Mouse (Mus musculus): Measurements from ENCODE around the gene Med27. TPM values are rescaled to one million over a fixed set of nuclear protein-coding genes. Genes with fewer than 3 reads are reported as not detected.

Med27 gene
- polyA plus RNA-seq, 1 experiment from 2014 or later: 90.9 TPM

DNA sequence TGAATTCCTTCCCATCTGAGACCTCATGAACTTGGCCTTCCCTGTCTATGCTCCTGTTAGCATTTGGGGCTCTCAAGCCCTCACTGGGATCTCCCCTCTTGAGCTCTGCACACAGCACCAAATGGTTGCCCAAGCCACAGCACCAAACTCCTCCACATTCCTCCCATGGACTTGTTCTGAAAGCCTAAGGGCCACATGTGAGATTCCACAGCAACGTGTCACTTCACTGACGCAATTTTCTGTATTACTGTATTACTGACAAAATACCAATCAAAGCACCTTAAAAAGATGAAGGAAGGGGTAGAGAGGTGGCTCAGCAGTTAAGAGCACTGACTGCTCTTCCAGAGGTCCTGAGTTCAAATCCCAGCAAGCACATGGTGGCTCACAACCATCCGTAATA lies 185.6 kb downstream of the Med27 start:
- 0 out of 2 replicates have a peak, but pooled peaks cover 5% of the 10 kb centered on the region for H3K4me1 ChIP-seq (replicated peaks)
- H3K9me3 ChIP-seq: no peaks in the 10 kb centered on the region
- H3K4me3 ChIP-seq (replicated peaks): no peak overlapping the region
- no peaks in the 10 kb centered on the region for H3K36me3 ChIP-seq
- H3K27me3 ChIP-seq: peaks cover 18% of the 10 kb centered on the region; the same call in 1 of the 2 replicates
- 95% methylated on average over 3 of the region's 3 CpGs for WGBS
- H3K9ac ChIP-seq (replicated peaks): no peak overlapping the region
- H3K4me2 ChIP-seq (replicated peaks): no peak overlapping the region
- no peak for ATAC-seq
- no peak overlapping the region for H3K27ac ChIP-seq

DNA sequence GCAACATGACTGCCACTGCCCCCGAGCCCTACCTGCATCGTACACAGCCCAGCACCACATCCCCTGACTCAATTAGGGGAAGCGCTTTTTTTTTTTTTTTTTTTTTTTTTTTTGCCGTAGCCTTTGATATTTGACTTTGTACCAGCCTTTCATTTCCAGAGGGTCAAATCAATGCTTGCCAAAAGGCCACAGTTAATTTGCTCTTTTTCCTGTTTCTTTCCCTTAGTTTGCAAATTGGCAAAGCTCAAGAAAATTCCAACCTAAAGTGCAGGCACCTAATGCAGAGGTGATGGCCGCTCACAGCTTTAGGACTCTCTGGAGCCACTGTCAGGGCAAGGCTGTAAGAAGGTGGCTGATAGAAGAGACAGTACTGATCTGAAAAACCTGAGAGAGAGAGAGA lies 186.3 kb downstream of the Med27 start:
- no peaks in the 10 kb centered on the region for H3K36me3 ChIP-seq
- 81% methylated on average over 5 of the region's 5 CpGs for WGBS
- H3K9ac ChIP-seq (replicated peaks): no peak overlapping the region
- H3K4me1 ChIP-seq (replicated peaks): 0 out of 2 replicates have a peak, but pooled peaks cover 5% of the 10 kb centered on the region
- peaks cover 18% of the 10 kb centered on the region; the same call in 1 of the 2 replicates for H3K27me3 ChIP-seq
- ATAC-seq: no peak
- no peak overlapping the region for H3K27ac ChIP-seq
- H3K4me3 ChIP-seq (replicated peaks): no peak overlapping the region
- H3K4me2 ChIP-seq (replicated peaks): no peak overlapping the region
- H3K9me3 ChIP-seq: no peaks in the 10 kb centered on the region

DNA sequence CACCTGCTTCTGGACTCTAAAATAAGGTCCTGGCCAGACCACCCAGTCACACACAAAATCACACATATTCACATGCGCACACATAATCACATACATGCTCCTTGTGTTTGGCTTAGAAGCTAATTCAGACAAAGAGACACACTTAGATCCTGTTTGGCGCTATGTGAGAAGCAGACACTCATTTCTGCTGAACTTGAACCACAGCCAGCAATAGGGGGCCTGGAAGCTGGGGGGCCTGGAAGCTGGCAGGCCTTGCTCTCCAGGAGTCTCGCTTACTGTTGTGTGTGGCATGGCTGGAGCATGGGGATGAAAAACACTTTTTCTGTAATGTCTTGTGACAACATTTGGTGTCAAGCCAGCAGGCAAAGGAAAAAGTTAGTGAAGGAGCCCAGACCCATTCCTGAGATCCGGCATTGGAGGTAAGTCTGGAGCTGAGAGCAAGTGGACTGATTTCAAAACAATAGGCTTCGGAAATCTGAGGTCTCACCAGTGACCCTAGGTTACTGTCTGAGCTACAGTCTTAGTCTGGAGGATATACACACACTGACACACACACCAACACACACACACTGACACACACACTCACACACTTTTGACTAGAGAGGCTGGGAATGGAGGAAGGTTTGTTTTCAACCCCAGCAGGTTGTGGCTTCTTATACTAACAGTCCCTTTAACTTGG lies 189.1 kb downstream of the Med27 start:
- Histone ChIP-seq H3K4me1 (replicated peaks) (0 out of 2 replicates have a peak, but pooled peaks cover 5% of the 10 kb centered on the region), H3K9me3 (no peaks in the 10 kb centered on the region), H3K4me2 (replicated peaks) (no peak overlapping the region), H3K27ac (no peak overlapping the region), H3K9ac (replicated peaks) (no peak overlapping the region), H3K27me3 (0 out of 2 replicates have a peak, but pooled peaks cover 17% of the 10 kb centered on the region), H3K4me3 (replicated peaks) (no peak overlapping the region), H3K36me3 (no peaks in the 10 kb centered on the region)
- no peak for ATAC-seq
- WGBS: 71% methylated on average over 5 of the region's 5 CpGs

DNA sequence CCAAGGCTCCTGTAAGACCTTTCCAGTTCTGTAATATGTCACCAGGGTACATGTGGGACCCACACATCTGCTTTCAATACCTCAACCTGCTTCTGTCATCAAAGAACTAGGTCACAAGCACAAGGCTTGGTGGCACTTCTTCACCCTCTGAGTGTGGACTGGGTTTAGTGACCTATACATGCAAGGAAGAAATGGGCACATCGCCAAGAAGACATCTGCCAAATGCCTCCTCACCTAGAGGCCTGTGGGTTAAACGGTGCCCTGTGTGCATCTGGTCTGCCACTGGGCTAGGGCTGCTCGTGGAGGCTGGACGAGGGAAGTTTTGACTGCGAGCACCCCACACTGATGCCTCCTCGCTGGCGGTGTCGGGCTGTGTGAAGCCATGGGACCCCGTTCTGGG lies 189.9 kb downstream of the Med27 start:
- no peaks in the 10 kb centered on the region for H3K36me3 ChIP-seq
- H3K9ac ChIP-seq (replicated peaks): no peak overlapping the region
- H3K4me1 ChIP-seq (replicated peaks): 0 out of 2 replicates have a peak, but pooled peaks cover 5% of the 10 kb centered on the region
- H3K27ac ChIP-seq: no peak overlapping the region
- no peaks in the 10 kb centered on the region for H3K9me3 ChIP-seq
- 88% methylated on average over 9 of the region's 9 CpGs for WGBS
- no peak for ATAC-seq
- no peak overlapping the region for H3K4me3 ChIP-seq (replicated peaks)
- no peak overlapping the region for H3K4me2 ChIP-seq (replicated peaks)
- H3K27me3 ChIP-seq: 0 out of 2 replicates have a peak, but pooled peaks cover 17% of the 10 kb centered on the region

DNA sequence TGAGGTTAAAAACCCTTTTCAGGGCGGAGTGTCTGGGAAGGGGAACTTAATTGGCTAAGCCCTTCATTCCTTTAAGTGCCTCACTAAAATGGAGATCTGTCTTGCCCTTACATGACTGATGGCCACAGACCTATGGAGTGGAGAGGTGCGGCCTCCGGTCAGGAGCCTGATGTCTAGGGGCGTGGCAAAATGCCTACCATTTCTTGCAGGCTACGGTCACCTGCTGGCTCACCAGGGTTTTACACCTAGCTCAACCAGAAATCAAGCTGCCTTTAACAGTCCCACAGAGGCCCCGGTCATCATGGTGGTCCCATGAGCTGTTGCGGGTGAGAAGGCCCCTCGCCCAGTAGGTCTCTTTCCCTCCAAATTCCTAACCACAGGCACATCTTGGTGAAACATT lies 190.7 kb downstream of the Med27 start:
- no peak for ATAC-seq
- 83% methylated on average over 8 of the region's 8 CpGs for WGBS
- Histone ChIP-seq H3K4me3 (replicated peaks) (no peak overlapping the region), H3K4me2 (replicated peaks) (no peak overlapping the region), H3K9ac (replicated peaks) (no peak overlapping the region), H3K27me3 (0 out of 2 replicates have a peak, but pooled peaks cover 17% of the 10 kb centered on the region), H3K36me3 (no peaks in the 10 kb centered on the region), H3K27ac (no peak overlapping the region), H3K4me1 (replicated peaks) (peaks cover 9% of the 10 kb centered on the region; the same call in 1 of the 2 replicates), H3K9me3 (no peaks in the 10 kb centered on the region)

DNA sequence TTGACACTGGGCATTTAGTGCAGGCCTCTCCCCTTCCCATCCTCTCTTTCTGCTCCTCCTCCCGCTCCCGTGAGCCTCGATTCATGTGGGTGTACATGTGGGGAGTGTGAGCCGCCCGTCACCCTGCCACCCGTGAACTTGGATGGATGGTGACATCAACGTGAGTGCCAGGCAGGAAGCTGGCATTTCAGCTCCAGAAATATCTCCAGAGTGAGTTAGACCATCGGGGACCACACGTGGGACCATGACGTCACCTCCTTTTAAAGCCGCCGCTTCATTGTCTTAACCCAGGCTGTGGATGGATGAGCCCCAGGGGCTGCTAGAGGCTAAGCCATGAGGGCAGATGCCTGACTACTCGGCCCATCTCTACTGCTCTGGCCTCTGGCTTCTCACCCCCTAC lies 195.4 kb downstream of the Med27 start:
- H3K36me3 ChIP-seq: no peaks in the 10 kb centered on the region
- H3K4me3 ChIP-seq (replicated peaks): no peak overlapping the region
- H3K27ac ChIP-seq: no peak overlapping the region
- no peaks in the 10 kb centered on the region for H3K9me3 ChIP-seq
- 0 out of 2 replicates have a peak, but pooled peaks cover 8% of the 10 kb centered on the region for H3K27me3 ChIP-seq
- H3K4me1 ChIP-seq (replicated peaks): peaks cover 15% of the 10 kb centered on the region
- WGBS: 61% methylated on average over 12 of the region's 13 CpGs
- H3K9ac ChIP-seq (replicated peaks): no peak overlapping the region
- H3K4me2 ChIP-seq (replicated peaks): no peak overlapping the region
- ATAC-seq: no peak

DNA sequence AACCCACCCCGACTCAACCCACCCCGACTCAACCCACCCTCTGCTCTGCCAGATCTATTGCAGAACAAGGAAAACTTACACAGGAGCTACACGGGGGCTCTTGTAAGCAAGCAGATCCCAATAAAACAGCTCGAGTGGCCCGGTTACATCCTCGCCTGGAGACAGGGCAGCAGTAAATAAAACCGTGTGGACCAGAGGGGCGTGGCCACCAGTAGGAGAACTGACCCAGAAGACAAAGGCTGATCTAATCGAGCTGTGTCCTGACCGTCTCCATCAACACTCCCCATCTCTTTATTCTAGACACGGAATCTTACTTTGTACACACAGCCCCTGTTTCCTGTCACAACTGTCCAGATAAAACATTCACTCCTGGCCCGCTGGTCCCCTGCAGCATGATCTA lies 200.0 kb downstream of the Med27 start:
- Histone ChIP-seq H3K4me1 (replicated peaks) (peaks cover 14% of the 10 kb centered on the region), H3K27me3 (no peaks in the 10 kb centered on the region), H3K9me3 (no peaks in the 10 kb centered on the region), H3K4me3 (replicated peaks) (no peak overlapping the region), H3K4me2 (replicated peaks) (no peak overlapping the region), H3K27ac (no peak overlapping the region), H3K9ac (replicated peaks) (no peak overlapping the region), H3K36me3 (no peaks in the 10 kb centered on the region)
- no peak for ATAC-seq
- WGBS: 30% methylated on average over 12 of the region's 12 CpGs

DNA sequence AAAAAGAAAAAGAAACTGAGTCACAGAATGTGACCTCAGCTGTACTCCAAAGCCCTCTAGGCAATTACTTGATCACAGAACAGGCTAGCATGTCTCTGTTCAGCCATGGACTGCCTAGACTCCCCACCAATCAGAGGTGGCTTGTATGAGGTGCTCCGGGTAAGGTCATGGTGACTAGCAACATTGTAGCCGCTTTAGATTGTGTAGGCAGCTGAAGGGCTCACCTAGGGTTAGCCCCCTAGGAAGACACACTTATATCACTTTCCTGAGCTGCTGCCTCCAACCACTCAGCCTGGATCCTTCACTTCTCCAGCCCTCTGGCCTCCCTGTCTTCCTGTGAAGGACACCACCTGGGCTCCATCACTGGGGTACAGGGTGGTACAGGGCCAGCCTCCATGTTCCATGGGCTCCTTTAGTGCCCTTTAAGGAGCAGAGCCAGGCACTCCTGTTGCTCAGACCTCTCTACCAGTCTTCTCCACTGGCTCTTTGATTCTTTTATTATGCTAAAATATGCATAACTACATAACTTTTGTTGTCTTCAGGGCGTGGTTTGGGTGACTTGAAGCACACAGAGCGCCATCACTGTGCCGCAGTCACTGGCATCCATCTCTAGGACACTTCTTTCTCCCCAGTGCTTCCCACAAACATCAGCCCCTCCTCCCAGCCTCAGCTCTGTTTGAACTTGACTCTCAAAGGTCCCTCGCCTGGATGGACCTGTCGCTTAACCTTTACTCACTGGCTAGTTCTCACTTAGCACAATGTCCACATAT lies 205.4 kb downstream of the Med27 start:
- H3K4me1 ChIP-seq (replicated peaks): peaks cover 1% of the 10 kb centered on the region
- H3K36me3 ChIP-seq: no peaks in the 10 kb centered on the region
- no peaks in the 10 kb centered on the region for H3K27me3 ChIP-seq
- no peak overlapping the region for H3K4me3 ChIP-seq (replicated peaks)
- WGBS: 77% methylated on average over 7 of the region's 7 CpGs
- no peak overlapping the region for H3K27ac ChIP-seq
- H3K4me2 ChIP-seq (replicated peaks): no peak overlapping the region
- H3K9me3 ChIP-seq: no peaks in the 10 kb centered on the region
- no peak for ATAC-seq
- no peak overlapping the region for H3K9ac ChIP-seq (replicated peaks)

DNA sequence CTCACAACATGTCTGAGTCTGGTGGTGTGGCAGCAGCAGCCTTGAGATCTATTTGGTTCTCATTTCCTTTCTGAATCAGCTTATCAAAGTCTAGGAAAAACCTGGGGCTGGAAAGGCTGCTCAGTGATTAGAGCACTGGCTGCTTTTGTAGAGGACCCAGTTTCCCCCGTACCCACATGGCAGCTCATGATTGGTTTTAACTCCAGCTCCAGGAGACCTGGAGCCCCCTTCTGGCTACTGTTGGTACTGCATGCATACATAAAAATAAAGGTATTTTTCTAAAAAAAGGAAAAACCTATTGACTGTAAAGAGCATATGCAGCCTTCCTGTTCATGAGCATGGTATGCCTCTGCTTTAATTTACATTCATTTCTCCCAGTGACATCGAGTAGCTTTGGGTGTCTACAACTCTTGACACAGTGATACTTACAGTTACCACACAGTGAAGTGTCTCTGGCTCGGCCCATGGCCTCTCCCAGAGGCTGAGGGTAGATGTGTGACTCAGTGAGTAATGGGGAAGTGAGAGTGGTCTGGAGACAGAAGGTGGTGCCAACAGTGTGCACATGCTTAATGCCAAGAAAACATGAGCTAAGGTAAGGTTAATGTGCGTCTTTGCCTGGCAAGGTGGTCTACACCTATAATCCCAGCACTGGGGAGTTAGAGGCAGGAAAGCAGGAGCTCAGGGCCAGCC lies 207.5 kb downstream of the Med27 start:
- no peak overlapping the region for H3K4me2 ChIP-seq (replicated peaks)
- no peak overlapping the region for H3K9ac ChIP-seq (replicated peaks)
- H3K27ac ChIP-seq: no peak overlapping the region
- ATAC-seq: no peak
- H3K4me3 ChIP-seq (replicated peaks): no peak overlapping the region
- 0 out of 2 replicates have a peak, but pooled peaks cover 3% of the 10 kb centered on the region for H3K4me1 ChIP-seq (replicated peaks)
- no peaks in the 10 kb centered on the region for H3K27me3 ChIP-seq
- H3K36me3 ChIP-seq: no peaks in the 10 kb centered on the region
- H3K9me3 ChIP-seq: no peaks in the 10 kb centered on the region
- 62% methylated on average over 4 of the region's 4 CpGs for WGBS

DNA sequence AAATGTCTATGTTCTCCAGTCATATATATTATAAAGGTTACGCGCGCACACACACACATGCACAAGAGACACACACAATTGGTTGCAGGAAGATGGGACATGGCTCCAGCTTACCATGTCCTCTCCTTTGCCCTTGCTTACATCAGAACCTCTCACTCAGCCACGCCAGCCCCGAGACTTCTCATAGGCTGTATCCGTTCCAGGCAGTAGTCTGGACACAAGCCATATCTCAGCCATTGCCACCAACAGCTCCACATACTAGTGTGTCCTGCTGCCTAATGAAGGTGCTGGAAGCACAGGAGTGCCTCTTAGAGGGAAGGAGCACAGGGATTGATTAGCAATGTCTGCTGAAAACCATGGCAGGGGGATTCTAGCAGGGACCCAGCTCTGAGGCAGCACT lies 211.9 kb downstream of the Med27 start:
- Histone ChIP-seq H3K9me3 (no peaks in the 10 kb centered on the region), H3K27ac (no peak overlapping the region), H3K27me3 (no peaks in the 10 kb centered on the region), H3K9ac (replicated peaks) (no peak overlapping the region), H3K4me2 (replicated peaks) (no peak overlapping the region), H3K4me3 (replicated peaks) (no peak overlapping the region), H3K4me1 (replicated peaks) (peaks cover 7% of the 10 kb centered on the region; the same call in 1 of the 2 replicates), H3K36me3 (no peaks in the 10 kb centered on the region)
- WGBS: 90% methylated on average over 6 of the region's 6 CpGs
- no peak for ATAC-seq

DNA sequence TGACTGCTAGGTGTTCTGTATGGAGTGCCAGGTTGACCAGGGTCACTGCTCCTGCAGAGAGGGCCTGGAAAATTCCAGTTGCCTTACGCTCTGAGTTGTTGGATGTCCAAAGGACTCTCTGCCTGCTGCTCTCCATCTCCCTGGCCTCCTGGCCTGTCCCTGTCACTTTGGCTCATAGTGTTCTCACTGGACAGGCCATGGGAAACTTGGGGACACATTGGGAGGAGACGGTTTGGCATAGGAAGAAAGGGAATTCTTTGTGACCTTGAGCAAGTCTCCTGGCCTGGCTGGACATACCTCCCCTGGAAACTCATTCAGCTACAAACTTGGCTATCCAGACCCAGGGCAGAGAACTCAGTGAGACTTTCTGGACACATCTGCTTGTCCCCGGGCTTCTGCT lies 213.3 kb downstream of the Med27 start:
- Histone ChIP-seq H3K9ac (replicated peaks) (no peak overlapping the region), H3K27me3 (no peaks in the 10 kb centered on the region), H3K27ac (no peak overlapping the region), H3K4me3 (replicated peaks) (no peak overlapping the region), H3K36me3 (no peaks in the 10 kb centered on the region), H3K4me2 (replicated peaks) (no peak overlapping the region), H3K4me1 (replicated peaks) (peaks cover 19% of the 10 kb centered on the region), H3K9me3 (no peaks in the 10 kb centered on the region)
- no peak for ATAC-seq
- 93% methylated on average over 3 of the region's 3 CpGs for WGBS

DNA sequence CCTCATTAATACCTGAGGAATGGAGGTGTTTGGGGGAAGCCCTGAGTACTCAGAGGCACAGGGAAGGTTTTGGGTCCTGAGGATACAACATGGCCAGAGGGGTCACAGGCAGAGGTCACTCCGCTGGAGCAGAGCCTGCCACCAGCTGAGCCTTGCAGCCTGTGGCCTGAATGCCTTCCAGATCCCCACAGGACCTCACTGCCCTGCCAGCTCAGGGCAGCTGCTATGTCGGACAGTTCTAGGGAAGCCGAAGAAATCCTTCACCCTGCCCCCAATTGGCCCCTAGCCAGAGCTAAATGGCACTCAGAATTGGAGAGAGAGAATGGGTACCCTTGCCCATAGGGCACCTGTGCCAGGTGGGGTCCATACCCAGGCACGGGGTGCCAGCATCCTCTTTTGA lies 214.8 kb downstream of the Med27 start:
- no peak overlapping the region for H3K4me3 ChIP-seq (replicated peaks)
- peaks cover 34% of the 10 kb centered on the region for H3K4me1 ChIP-seq (replicated peaks)
- no peaks in the 10 kb centered on the region for H3K27me3 ChIP-seq
- no peaks in the 10 kb centered on the region for H3K9me3 ChIP-seq
- 61% methylated on average over 4 of the region's 4 CpGs for WGBS
- H3K27ac ChIP-seq: no peak overlapping the region
- ATAC-seq: no peak
- H3K9ac ChIP-seq (replicated peaks): no peak overlapping the region
- H3K36me3 ChIP-seq: no peaks in the 10 kb centered on the region
- H3K4me2 ChIP-seq (replicated peaks): no peak overlapping the region

All from midbrain, embryonic 13.5 days (tissue).